Mouse (Mus musculus) kidney, adult 11 months (tissue): Measurements from ENCODE around the gene Ssu72.
"Not testable (repeated sequence)": the region's sequence is repeated elsewhere in the genome, so short reads cannot be mapped to it uniquely, and the experiment has no call there.

Source experiments
- DNase-seq: peaks from one replicate; pipeline ENCODE4 v3.0.0; 2022

Gene Ssu72

GRCm38 (mm10) chr4:155703425-155703929 is 1.1 kb upstream of the Ssu72 start:
- no peak for DNase-seq

GRCm38 (mm10) chr4:155705592-155705929 is 961 bp downstream of the Ssu72 start:
- no peak for DNase-seq

- DNase-seq = no peak
Observed at GRCm38 (mm10) chr4:155708582-155708981, 4.0 kb downstream of the Ssu72 start.

- DNase-seq = no peak
Observed at GRCm38 (mm10) chr4:155708988-155709387, 4.4 kb downstream of the Ssu72 start.

- no peak for DNase-seq
Observed at GRCm38 (mm10) chr4:155710521-155711252, 6.1 kb downstream of the Ssu72 start.

- DNase-seq = peak; percentile 24
Observed at GRCm38 (mm10) chr4:155721668-155722083, 17.1 kb downstream of the Ssu72 start.

GRCm38 (mm10) chr4:155727993-155728392 is 23.4 kb downstream of the Ssu72 start:
- no peak for DNase-seq

- no peak for DNase-seq
Observed at GRCm38 (mm10) chr4:155733267-155733666, 28.7 kb downstream of the Ssu72 start.

- peak; percentile 80 for DNase-seq
Observed at GRCm38 (mm10) chr4:155734350-155734941, 29.8 kb downstream of the Ssu72 start, which contains the start of gene Tmem240. Tmem240 (plus strand) TSS chr4:155734800.

- peak; percentile 31 for DNase-seq
Observed at GRCm38 (mm10) chr4:155734951-155735702, 30.5 kb downstream of the Ssu72 start.

- DNase-seq = no peak
Observed at GRCm38 (mm10) chr4:155735788-155736187, 31.2 kb downstream of the Ssu72 start.

- no peak for DNase-seq
Observed at GRCm38 (mm10) chr4:155736421-155736820, 31.8 kb downstream of the Ssu72 start.

- DNase-seq = no peak
Observed at GRCm38 (mm10) chr4:155738262-155738661, 33.7 kb downstream of the Ssu72 start.

- DNase-seq = no peak
Observed at GRCm38 (mm10) chr4:155739152-155739551, 34.6 kb downstream of the Ssu72 start.

GRCm38 (mm10) chr4:155739741-155740636 is 35.4 kb downstream of the Ssu72 start:
- DNase-seq = peak; percentile 27

- not testable (repeated sequence) for DNase-seq
Observed at GRCm38 (mm10) chr4:155740681-155741080, 36.1 kb downstream of the Ssu72 start.

- DNase-seq = no peak
Observed at GRCm38 (mm10) chr4:155742684-155743083, 38.1 kb downstream of the Ssu72 start.

GRCm38 (mm10) chr4:155744474-155744873 is 39.9 kb downstream of the Ssu72 start:
- DNase-seq = no peak

- no peak for DNase-seq
Observed at GRCm38 (mm10) chr4:155745136-155745535, 40.5 kb downstream of the Ssu72 start.

- no peak for DNase-seq
Observed at GRCm38 (mm10) chr4:155746036-155746548, 41.5 kb downstream of the Ssu72 start.

- DNase-seq = no peak
Observed at GRCm38 (mm10) chr4:155746575-155747490, 42.2 kb downstream of the Ssu72 start.
